In the genomic region with DNA sequence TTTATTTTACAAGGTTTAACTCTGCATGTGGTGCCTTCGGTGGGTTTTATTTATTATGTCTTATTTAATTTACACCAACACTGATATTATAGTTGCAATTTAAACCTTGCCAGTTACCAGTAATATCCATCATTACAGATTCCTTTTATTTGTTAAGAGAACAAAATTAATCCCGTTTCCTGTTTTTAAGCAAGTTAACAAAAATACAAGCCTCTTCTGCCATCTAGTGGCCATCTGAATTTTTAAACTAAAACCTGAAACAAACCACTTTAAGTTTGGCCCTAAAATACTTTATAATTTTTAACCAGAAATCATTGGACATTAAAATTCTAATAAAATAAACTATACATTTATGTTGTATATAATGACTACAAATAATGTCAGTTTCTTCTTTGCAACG, we compare ENCODE assay signal across 11 mouse cellular contexts.
DNase-seq lines count a peak whose midpoint lies in the region; ATAC-seq and TF ChIP-seq lines count a peak whose summit lies in the region.
"Had no signal": no experiment of that assay in that cellular context is flagged by ENCODE, and none has a peak within 500 bp of the region (broad histone marks: within the 10 kb centered on the region; RNA-seq: fewer than 3 reads in every experiment).

No protein-coding gene starts in this region.

- H3K9ac ChIP-seq in lung, embryonic 14.5 days, result no peak overlapping the region
- H3K9ac ChIP-seq: kidney, embryonic 15.5 days had no signal

- no peak overlapping the region for H3K4me3 ChIP-seq in gastrocnemius, adult 2 months
- no peak overlapping the region for H3K4me3 ChIP-seq in lung, embryonic 14.5 days (ENCODE audit: low read depth, low read length)
- H3K4me3 ChIP-seq: kidney, embryonic 15.5 days; midbrain, embryonic 10.5 days had no signal

- H3K36me3 ChIP-seq in lung, embryonic 14.5 days (ENCODE audit: insufficient read depth), result no peaks in the 10 kb centered on the region
- H3K36me3 ChIP-seq: kidney, embryonic 15.5 days; midbrain, embryonic 10.5 days had no signal

- no peaks in the 10 kb centered on the region for H3K4me1 ChIP-seq in lung, embryonic 14.5 days (ENCODE audit: insufficient read depth)
- H3K4me1 ChIP-seq: kidney, embryonic 15.5 days; midbrain, embryonic 10.5 days had no signal

- 21% methylated on average over 3 of the region's 3 CpGs for WGBS in lung, embryonic 14.5 days

- DNase-seq in gastrocnemius, adult 2 months, result no peak
- no peak for DNase-seq in gastrocnemius, adult 8-10 months (ENCODE audit: low spot score in 2 of 2)
- peak; percentile 87 for DNase-seq in lung, embryonic 14.5 days
- no peak for DNase-seq in lung, postnatal 4 days
- peak; percentile 75 for DNase-seq in embryo, embryonic 10.5 days (ENCODE audit: low spot score)
- DNase-seq in retina, postnatal 1 day, result peak; percentile 42
- DNase-seq in left cerebral cortex, postnatal 4 days, result no peak
- DNase-seq in adrenal gland, adult 2 months, result no peak
- DNase-seq: spleen, adult 18-20 months had no signal

- ATAC-seq in lung, embryonic 14.5 days (ENCODE audit: insufficient read depth), result no peak

- H3K27ac ChIP-seq in gastrocnemius, adult 2 months, result no peak overlapping the region
- H3K27ac ChIP-seq in lung, embryonic 14.5 days (ENCODE audit: low read depth), result no peak overlapping the region
- H3K27ac ChIP-seq: kidney, embryonic 15.5 days; midbrain, embryonic 10.5 days had no signal

- no peaks in the 10 kb centered on the region for H3K27me3 ChIP-seq in lung, embryonic 14.5 days (ENCODE audit: insufficient read depth, low read length)
- H3K27me3 ChIP-seq: kidney, embryonic 15.5 days had no signal

- no peak overlapping the region for H3K4me2 ChIP-seq in lung, embryonic 14.5 days
- H3K4me2 ChIP-seq: kidney, embryonic 15.5 days had no signal

- no peaks in the 10 kb centered on the region for H3K9me3 ChIP-seq in lung, embryonic 14.5 days (ENCODE audit: low read depth, low read length)
- H3K9me3 ChIP-seq: kidney, embryonic 15.5 days; midbrain, embryonic 10.5 days had no signal

- intact Hi-C loops in gastrocnemius, adult 2 months (cut with DNase I), result loop anchor here (2.0 kb wide), 1 partner anchor 423 kb away; no protein-coding TSS in a partner anchor
- intact Hi-C loops in left cerebral cortex, postnatal 4 days (cut with DNase I), result loop anchor here (5.0 kb wide), 2 partner anchors 424 to 954 kb away; no protein-coding TSS in a partner anchor

- TF ChIP-seq CTCF in gastrocnemius, adult 2 months (IDR thresholded peaks at IDR 0.05), result peak; percentile 61
- peak; percentile 57 for TF ChIP-seq CTCF in lung, embryonic 14.5 days (IDR thresholded peaks at IDR 0.05; ENCODE audit: low read depth)

Comparison
In these comparisons a context has a peak if more than half of its experiments do, and no peak if none do; other contexts are left out.
1. DNase-seq: peak in lung, embryonic 14.5 days (single experiment), embryo, embryonic 10.5 days (single experiment) and retina, postnatal 1 day (single experiment); none in gastrocnemius, adult 2 months (single experiment), gastrocnemius, adult 8-10 months (0 of 2), lung, postnatal 4 days (0 of 2), left cerebral cortex, postnatal 4 days (single experiment) and adrenal gland, adult 2 months (single experiment).